Mouse (Mus musculus) forebrain, embryonic 12.5 days (tissue): ENCODE results near the gene Ubl3. TPM values are rescaled to one million over a fixed set of nuclear protein-coding genes. Genes with fewer than 3 reads are reported as not detected.

Source experiments
- ATAC-seq: fragments of 200-750 bp; cut with Nextera tagmentation; 2 replicates; pipeline ENCODE4 v1.8.0; 2017; ENCODE audit warnings: moderate TSS enrichment; ENCODE audit not compliant: low FRiP score
- H3K27ac ChIP-seq: fragments of 300-500 bp; sonication (generic); 2 replicates; pipeline ENCODE4 v1.5.1; 2016; ENCODE audit warnings: mild to moderate bottlenecking
- H3K27me3 ChIP-seq: fragments of 300-500 bp; sonication (generic); 2 replicates; pipeline ENCODE4 v1.6.1; 2016; ENCODE audit warnings: mild to moderate bottlenecking
- H3K36me3 ChIP-seq: fragments of 300-500 bp; sonication (generic); replicated peaks from 2 replicates; pipeline ENCODE4 v1.6.1; 2016; ENCODE audit warnings: mild to moderate bottlenecking
- H3K4me1 ChIP-seq: fragments of 300-500 bp; sonication (generic); 2 replicates; pipeline ENCODE4 v1.6.1; 2016
- H3K4me2 ChIP-seq: fragments of 300-500 bp; sonication (generic); 2 replicates; pipeline ENCODE4 v1.6.1; 2016; ENCODE audit warnings: mild to moderate bottlenecking, moderate library complexity
- H3K4me3 ChIP-seq: fragments of 300-500 bp; sonication (generic); replicated peaks from 2 replicates; pipeline ENCODE4 v1.5.1; 2016; ENCODE audit warnings: mild to moderate bottlenecking
- H3K9ac ChIP-seq: fragments of 300-500 bp; sonication (generic); 2 replicates; pipeline ENCODE4 v1.6.1; 2016; ENCODE audit warnings: mild to moderate bottlenecking
- H3K9me3 ChIP-seq: fragments of 300-500 bp; sonication (generic); 2 replicates; pipeline ENCODE4 v1.6.1; 2016
- WGBS: fragments of 180-500 bp; shearing (Covaris S2); methylation state at CpG from one replicate; pipeline ENCODE4 v1.1.7; 2016; 5-methylcytosine and 5-hydroxymethylcytosine counted together
- polyA plus RNA-seq: library from polyadenylated mRNA; unstranded; fragments of >200 nt; fragmentation: Nextera tagmentation; extraction: Ambion mirVana; gene quantifications from 2 replicates; pipeline ENCODE4 v1.2.1, GENCODE M21; 2016

Gene Ubl3
- polyA plus RNA-seq, 1 experiment from 2014 or later, result 94.6 TPM

GRCm38 (mm10) chr5:148493025-148493424 lies 59.6 kb downstream of the Ubl3 start:
- 96% methylated on average over 4 of the region's 4 CpGs for WGBS

GRCm38 (mm10) chr5:148490391-148490790 lies 62.2 kb downstream of the Ubl3 start:
- H3K27ac ChIP-seq, result no peak overlapping the region
- no peaks in the 10 kb centered on the region for H3K27me3 ChIP-seq
- no peaks in the 10 kb centered on the region for H3K36me3 ChIP-seq
- no peak overlapping the region for H3K4me2 ChIP-seq
- WGBS, result 76% methylated on average over 3 of the region's 3 CpGs
- ATAC-seq, result no peak
- no peak overlapping the region for H3K9ac ChIP-seq
- H3K9me3 ChIP-seq, result no peaks in the 10 kb centered on the region
- H3K4me3 ChIP-seq, result no peak overlapping the region
- H3K4me1 ChIP-seq, result no peaks in the 10 kb centered on the region

More at GRCm38 (mm10) chr5:148493025-148493424, 59.6 kb downstream of the Ubl3 start:
- H3K4me2 ChIP-seq, result no peak overlapping the region
- no peak overlapping the region for H3K27ac ChIP-seq
- H3K27me3 ChIP-seq, result no peaks in the 10 kb centered on the region
- no peaks in the 10 kb centered on the region for H3K36me3 ChIP-seq
- H3K4me3 ChIP-seq, result no peak overlapping the region
- no peaks in the 10 kb centered on the region for H3K4me1 ChIP-seq
- ATAC-seq, result no peak
- H3K9ac ChIP-seq, result no peak overlapping the region
- H3K9me3 ChIP-seq, result peaks cover 6% of the 10 kb centered on the region; the same call in 1 of the 2 replicates

- H3K4me1 ChIP-seq, result no peaks in the 10 kb centered on the region
- no peaks in the 10 kb centered on the region for H3K9me3 ChIP-seq
- no peaks in the 10 kb centered on the region for H3K36me3 ChIP-seq
- H3K27ac ChIP-seq, result 0 out of 2 replicates have a peak overlapping the region, but pooled peaks have one; percentile 21
- no peak overlapping the region for H3K4me3 ChIP-seq
- H3K4me2 ChIP-seq, result no peak overlapping the region
- H3K27me3 ChIP-seq, result no peaks in the 10 kb centered on the region
- ATAC-seq, result no peak
- 69% methylated on average over 10 of the region's 10 CpGs for WGBS
- no peak overlapping the region for H3K9ac ChIP-seq
These were observed 62.8 kb downstream of the Ubl3 start for GRCm38 (mm10) chr5:148489724-148490193.

- Histone ChIP-seq H3K9me3 (no peaks in the 10 kb centered on the region), H3K4me3 (no peak overlapping the region), H3K9ac (no peak overlapping the region), H3K36me3 (no peaks in the 10 kb centered on the region), H3K4me1 (no peaks in the 10 kb centered on the region), H3K27me3 (no peaks in the 10 kb centered on the region), H3K27ac (no peak overlapping the region), H3K4me2 (no peak overlapping the region)
- no peak for ATAC-seq
- 87% methylated on average over 13 of the region's 13 CpGs for WGBS
These were observed 63.5 kb downstream of the Ubl3 start for GRCm38 (mm10) chr5:148488891-148489723.

- Histone ChIP-seq H3K27me3 (no peaks in the 10 kb centered on the region), H3K27ac (no peak overlapping the region), H3K9me3 (no peaks in the 10 kb centered on the region), H3K9ac (no peak overlapping the region), H3K4me3 (no peak overlapping the region), H3K4me2 (no peak overlapping the region), H3K4me1 (no peaks in the 10 kb centered on the region), H3K36me3 (no peaks in the 10 kb centered on the region)
- no peak for ATAC-seq
- WGBS, result 90% methylated on average over 11 of the region's 11 CpGs
These were observed 66.4 kb downstream of the Ubl3 start for GRCm38 (mm10) chr5:148486202-148486601.

DNA sequence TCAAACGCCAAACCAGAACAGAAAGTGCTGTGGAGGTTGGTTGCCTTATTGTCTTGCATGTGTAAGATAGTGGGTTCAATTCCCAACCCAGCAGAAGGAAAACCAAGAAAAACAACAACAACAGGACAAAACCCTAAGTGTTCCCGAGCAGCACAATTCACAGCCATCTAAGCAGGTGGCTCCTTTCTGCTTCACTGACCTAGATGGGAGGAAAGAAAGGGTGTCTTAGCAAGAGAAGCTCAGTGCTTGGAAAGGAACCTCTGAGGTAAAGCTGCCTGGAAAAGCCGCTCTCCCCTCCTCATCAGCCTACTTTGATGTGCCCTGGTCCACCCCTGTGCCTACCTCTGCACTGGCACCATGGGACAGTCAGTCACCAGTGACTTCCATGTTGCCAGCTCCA lies 70.8 kb downstream of the Ubl3 start:
- H3K4me1 ChIP-seq, result no peaks in the 10 kb centered on the region
- no peak overlapping the region for H3K27ac ChIP-seq
- H3K9ac ChIP-seq, result no peak overlapping the region
- no peak for ATAC-seq
- H3K9me3 ChIP-seq, result no peaks in the 10 kb centered on the region
- no peak overlapping the region for H3K4me2 ChIP-seq
- H3K4me3 ChIP-seq, result no peak overlapping the region
- H3K36me3 ChIP-seq, result no peaks in the 10 kb centered on the region
- 77% methylated on average over 3 of the region's 3 CpGs for WGBS
- H3K27me3 ChIP-seq, result no peaks in the 10 kb centered on the region

DNA sequence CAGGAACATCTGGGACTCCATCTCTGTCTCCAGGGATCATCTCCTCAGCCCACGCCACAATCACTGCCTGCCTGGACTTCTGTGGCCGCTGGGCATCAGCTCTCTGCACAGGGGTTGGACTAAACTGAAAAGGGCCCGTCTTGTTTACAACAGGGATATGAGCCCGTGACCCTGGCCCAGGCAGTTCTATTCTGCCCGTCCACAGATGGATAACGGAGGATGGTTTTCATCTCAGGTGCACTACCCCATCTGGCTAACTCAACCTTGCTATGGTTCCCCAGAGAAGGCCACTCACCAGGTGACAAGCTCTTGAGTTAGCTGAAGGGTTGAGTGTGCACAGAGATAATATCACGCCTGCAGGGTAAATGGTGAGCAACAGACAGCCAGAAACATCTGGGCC lies 78.2 kb downstream of the Ubl3 start:
- no peaks in the 10 kb centered on the region for H3K9me3 ChIP-seq
- no peak overlapping the region for H3K4me3 ChIP-seq
- no peak overlapping the region for H3K9ac ChIP-seq
- no peak overlapping the region for H3K27ac ChIP-seq
- no peaks in the 10 kb centered on the region for H3K27me3 ChIP-seq
- 78% methylated on average over 7 of the region's 7 CpGs for WGBS
- H3K4me2 ChIP-seq, result no peak overlapping the region
- no peaks in the 10 kb centered on the region for H3K4me1 ChIP-seq
- ATAC-seq, result no peak
- H3K36me3 ChIP-seq, result no peaks in the 10 kb centered on the region

DNA sequence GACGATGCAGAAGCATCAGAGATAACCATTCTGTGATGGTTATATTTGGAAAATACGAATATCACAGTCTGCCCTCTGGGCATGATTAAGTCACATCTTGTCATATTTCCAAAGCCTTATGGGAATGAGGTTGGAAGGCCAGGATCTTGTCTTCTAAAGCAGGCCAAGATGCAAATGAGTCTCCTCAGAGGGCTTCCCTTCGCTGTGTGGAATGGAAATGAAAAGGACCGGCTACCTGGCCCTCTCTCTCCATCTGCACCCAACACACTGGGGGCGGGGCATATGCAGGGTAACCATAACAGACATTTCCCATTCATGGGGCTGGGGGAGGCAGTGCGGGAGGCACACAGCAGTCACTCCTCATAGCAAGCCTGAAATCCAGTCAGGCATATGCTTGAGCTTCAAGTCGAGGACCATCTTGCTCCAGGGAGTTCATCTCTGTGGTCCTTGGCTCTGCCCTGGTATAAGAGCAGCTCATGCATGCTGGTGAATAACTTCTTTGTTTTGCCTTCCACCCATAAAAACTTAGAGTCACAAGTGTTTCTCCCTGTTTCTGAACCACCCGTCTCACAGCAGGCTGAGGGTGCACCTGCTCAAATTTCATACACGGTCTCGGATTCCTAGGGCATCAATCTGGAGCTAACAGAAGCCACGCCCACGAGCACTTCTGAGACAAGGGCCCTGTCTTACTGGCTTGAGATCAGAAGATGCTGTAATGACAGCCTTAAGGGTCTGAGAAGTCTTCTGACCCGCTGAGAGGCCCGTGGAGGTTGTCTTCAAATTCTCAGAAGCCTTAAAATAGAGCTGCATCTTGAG lies 83.8 kb downstream of the Ubl3 start:
- 62% methylated on average over 14 of the region's 14 CpGs for WGBS
- Histone ChIP-seq H3K9me3 (no peaks in the 10 kb centered on the region), H3K36me3 (no peaks in the 10 kb centered on the region), H3K9ac (no peak overlapping the region), H3K27me3 (no peaks in the 10 kb centered on the region), H3K4me2 (no peak overlapping the region), H3K27ac (no peak overlapping the region), H3K4me1 (peaks cover 10% of the 10 kb centered on the region), H3K4me3 (no peak overlapping the region)
- no peak for ATAC-seq

GRCm38 (mm10) chr5:148466933-148467607 lies 85.5 kb downstream of the Ubl3 start:
- Histone ChIP-seq H3K27me3 (no peaks in the 10 kb centered on the region), H3K9ac (no peak overlapping the region), H3K4me3 (no peak overlapping the region), H3K27ac (no peak overlapping the region), H3K36me3 (no peaks in the 10 kb centered on the region), H3K9me3 (no peaks in the 10 kb centered on the region), H3K4me1 (peaks cover 10% of the 10 kb centered on the region), H3K4me2 (no peak overlapping the region)
- WGBS, result 27% methylated on average over 8 of the region's 8 CpGs
- no peak for ATAC-seq

GRCm38 (mm10) chr5:148466116-148466515 lies 86.5 kb downstream of the Ubl3 start:
- Histone ChIP-seq H3K36me3 (no peaks in the 10 kb centered on the region), H3K4me3 (no peak overlapping the region), H3K4me1 (peaks cover 10% of the 10 kb centered on the region), H3K27me3 (no peaks in the 10 kb centered on the region), H3K9ac (no peak overlapping the region), H3K27ac (no peak overlapping the region), H3K4me2 (no peak overlapping the region), H3K9me3 (no peaks in the 10 kb centered on the region)
- WGBS, result 88% methylated on average over 5 of the region's 5 CpGs
- ATAC-seq, result no peak

- Histone ChIP-seq H3K36me3 (no peaks in the 10 kb centered on the region), H3K4me2 (no peak overlapping the region), H3K4me3 (no peak overlapping the region), H3K4me1 (peaks cover 10% of the 10 kb centered on the region), H3K27ac (no peak overlapping the region), H3K9me3 (0 out of 2 replicates have a peak, but pooled peaks cover 3% of the 10 kb centered on the region), H3K27me3 (no peaks in the 10 kb centered on the region), H3K9ac (no peak overlapping the region)
- 93% methylated on average over 9 of the region's 9 CpGs for WGBS
- no peak for ATAC-seq
These were observed 87.5 kb downstream of the Ubl3 start for GRCm38 (mm10) chr5:148465091-148465490.

- H3K36me3 ChIP-seq, result no peaks in the 10 kb centered on the region
- no peak overlapping the region for H3K4me3 ChIP-seq
- ATAC-seq, result no peak
- 0 out of 2 replicates have a peak, but pooled peaks cover 5% of the 10 kb centered on the region for H3K9me3 ChIP-seq
- H3K4me1 ChIP-seq, result peaks cover 10% of the 10 kb centered on the region
- H3K4me2 ChIP-seq, result no peak overlapping the region
- H3K27ac ChIP-seq, result no peak overlapping the region
- 91% methylated on average over 7 of the region's 7 CpGs for WGBS
- H3K9ac ChIP-seq, result no peak overlapping the region
- no peaks in the 10 kb centered on the region for H3K27me3 ChIP-seq
These were observed 88.1 kb downstream of the Ubl3 start for GRCm38 (mm10) chr5:148464489-148464888.
